Comparison of ENCODE assay signal across 27 mouse cellular contexts in the genomic region with DNA sequence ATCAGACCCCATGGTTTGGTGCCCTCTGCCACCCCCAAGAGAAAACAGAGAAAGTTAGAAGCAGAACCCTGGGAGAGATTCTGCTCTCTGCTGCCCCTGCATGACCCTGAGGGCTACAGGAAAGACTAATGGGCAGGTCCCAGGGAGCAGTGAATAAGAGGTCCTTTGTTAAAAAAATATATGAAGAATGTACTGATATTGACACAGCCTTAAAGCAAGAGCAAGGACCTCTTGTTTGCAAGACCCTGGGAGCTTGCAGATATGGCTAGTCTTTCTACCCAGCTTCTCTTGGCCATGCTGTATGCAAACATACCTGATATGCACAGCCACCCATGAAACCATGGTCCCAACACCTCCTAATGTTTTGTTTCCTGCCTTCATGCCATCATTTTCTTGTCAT.
A peak's percentile ranks its signal among the peaks of the same experiment; 100 is the strongest.
DNase-seq lines count a peak whose midpoint lies in the region; ATAC-seq and TF ChIP-seq lines count a peak whose summit lies in the region.
"Had no signal": no experiment of that assay in that cellular context is flagged by ENCODE, and none has a peak within 500 bp of the region (broad histone marks: within the 10 kb centered on the region; RNA-seq: fewer than 3 reads in every experiment).

No protein-coding gene starts in this region.

- TF ChIP-seq CTCF in lung, embryonic 14.5 days (IDR thresholded peaks at IDR 0.05; ENCODE audit: low read depth), result no peak
- no peak for TF ChIP-seq CTCF in stomach, postnatal 0 days (IDR thresholded peaks at IDR 0.05; ENCODE audit: low read depth)

- intact Hi-C loops in heart, postnatal 14 days (cut with DNase I), result no loop called here

- H3K4me1 ChIP-seq in lung, embryonic 14.5 days (ENCODE audit: insufficient read depth), result no peaks in the 10 kb centered on the region
- H3K4me1 ChIP-seq in limb, embryonic 10.5 days, result peaks cover 5% of the 10 kb centered on the region; the same call in 1 of the 2 replicates
- no peaks in the 10 kb centered on the region for H3K4me1 ChIP-seq in stomach, embryonic 15.5 days
- no peaks in the 10 kb centered on the region for H3K4me1 ChIP-seq in stomach, postnatal 0 days (replicated peaks; ENCODE audit: control insufficient read depth, insufficient read depth)
- H3K4me1 ChIP-seq: embryonic facial prominence, embryonic 13.5 days; embryonic facial prominence, embryonic 15.5 days; forebrain, embryonic 10.5 days; forebrain, embryonic 12.5 days had no signal

- H3K4me2 ChIP-seq in lung, embryonic 14.5 days, result no peak overlapping the region
- no peak overlapping the region for H3K4me2 ChIP-seq in stomach, embryonic 15.5 days
- H3K4me2 ChIP-seq in stomach, postnatal 0 days (replicated peaks; ENCODE audit: low read depth), result no peak overlapping the region
- H3K4me2 ChIP-seq: embryonic facial prominence, embryonic 13.5 days; embryonic facial prominence, embryonic 15.5 days; forebrain, embryonic 12.5 days had no signal

- ATAC-seq in lung, embryonic 14.5 days (ENCODE audit: insufficient read depth), result peak; percentile 54; the same call in 1 of the 2 replicates
- ATAC-seq in stomach, embryonic 15.5 days (ENCODE audit: insufficient read depth, low FRiP score, low read depth), result peak; percentile 66; the same call in 1 of the 2 replicates
- peak; percentile 60; the same call in 1 of the 2 replicates for ATAC-seq in stomach, postnatal 0 days (ENCODE audit: low FRiP score, low TSS enrichment)
- ATAC-seq: activated CD4-positive, CD25-positive, alpha-beta regulatory T cell, adult 4 months; CD4-positive, CD25-positive, alpha-beta regulatory T cell, adult 4 months; forebrain, embryonic 14.5 days; Patski had no signal

- H3K27me3 ChIP-seq in lung, embryonic 14.5 days (ENCODE audit: insufficient read depth, low read length), result no peaks in the 10 kb centered on the region
- H3K27me3 ChIP-seq in limb, embryonic 10.5 days (ENCODE audit: low read depth, poor library complexity, severe bottlenecking), result peaks cover 15% of the 10 kb centered on the region; the same call in 1 of the 2 replicates
- H3K27me3 ChIP-seq in stomach, embryonic 15.5 days (replicated peaks), result no peaks in the 10 kb centered on the region
- H3K27me3 ChIP-seq in stomach, postnatal 0 days (ENCODE audit: control insufficient read depth, insufficient read depth, low read length), result no peaks in the 10 kb centered on the region
- H3K27me3 ChIP-seq: embryonic facial prominence, embryonic 13.5 days; embryonic facial prominence, embryonic 15.5 days; forebrain, embryonic 12.5 days had no signal

- DNase-seq in lung, embryonic 14.5 days, result no peak
- no peak for DNase-seq in lung, postnatal 4 days
- DNase-seq in limb, embryonic 10.5 days (ENCODE audit: low spot score), result no peak
- DNase-seq in stomach, postnatal 0 days (ENCODE audit: low spot score), result no peak
- no peak for DNase-seq in neural tube, embryonic 10.5 days (ENCODE audit: extremely low spot score, low spot score)
- DNase-seq in heart, postnatal 14 days, result no peak
- DNase-seq: adrenal gland, adult 8-10 months; adrenal gland, postnatal 14 days; adrenal gland, postnatal 36 days; B cell, adult 2 months; cerebellum, adult 11-12 months; cerebellum, adult 2 months; cerebellum, adult 9-11 months; cerebellum, postnatal 14 days; cerebellum, postnatal 36 days; embryo, embryonic 11 days had no signal

- H3K27ac ChIP-seq in lung, embryonic 14.5 days (ENCODE audit: low read depth), result no peak overlapping the region
- H3K27ac ChIP-seq in limb, embryonic 10.5 days, result 0 out of 2 replicates have a peak overlapping the region, but pooled peaks have one; percentile 36
- no peak overlapping the region for H3K27ac ChIP-seq in stomach, embryonic 15.5 days
- no peak overlapping the region for H3K27ac ChIP-seq in stomach, postnatal 0 days (replicated peaks)
- H3K27ac ChIP-seq: embryonic facial prominence, embryonic 13.5 days; embryonic facial prominence, embryonic 15.5 days; forebrain, embryonic 10.5 days; forebrain, embryonic 12.5 days had no signal

- no peaks in the 10 kb centered on the region for H3K36me3 ChIP-seq in lung, embryonic 14.5 days (ENCODE audit: insufficient read depth)
- no peaks in the 10 kb centered on the region for H3K36me3 ChIP-seq in limb, embryonic 10.5 days
- no peaks in the 10 kb centered on the region for H3K36me3 ChIP-seq in stomach, embryonic 15.5 days
- H3K36me3 ChIP-seq in stomach, postnatal 0 days (ENCODE audit: control insufficient read depth, insufficient read depth, low read length), result no peaks in the 10 kb centered on the region
- H3K36me3 ChIP-seq: embryonic facial prominence, embryonic 13.5 days; embryonic facial prominence, embryonic 15.5 days; forebrain, embryonic 10.5 days; forebrain, embryonic 12.5 days; G1E had no signal

- H3K9me3 ChIP-seq in lung, embryonic 14.5 days (ENCODE audit: low read depth, low read length), result no peaks in the 10 kb centered on the region
- no peaks in the 10 kb centered on the region for H3K9me3 ChIP-seq in limb, embryonic 10.5 days (replicated peaks)
- H3K9me3 ChIP-seq in stomach, embryonic 15.5 days, result no peaks in the 10 kb centered on the region
- H3K9me3 ChIP-seq in stomach, postnatal 0 days (ENCODE audit: control insufficient read depth, low read length), result no peaks in the 10 kb centered on the region
- H3K9me3 ChIP-seq: embryonic facial prominence, embryonic 13.5 days; embryonic facial prominence, embryonic 15.5 days; forebrain, embryonic 10.5 days; forebrain, embryonic 12.5 days had no signal

- H3K9ac ChIP-seq in lung, embryonic 14.5 days, result no peak overlapping the region
- no peak overlapping the region for H3K9ac ChIP-seq in stomach, embryonic 15.5 days
- no peak overlapping the region for H3K9ac ChIP-seq in stomach, postnatal 0 days (ENCODE audit: low read length)
- H3K9ac ChIP-seq: embryonic facial prominence, embryonic 13.5 days; embryonic facial prominence, embryonic 15.5 days; forebrain, embryonic 12.5 days had no signal

- no peak overlapping the region for H3K4me3 ChIP-seq in lung, embryonic 14.5 days (ENCODE audit: low read depth, low read length)
- H3K4me3 ChIP-seq in limb, embryonic 10.5 days, result no peak overlapping the region
- no peak overlapping the region for H3K4me3 ChIP-seq in stomach, embryonic 15.5 days (replicated peaks)
- no peak overlapping the region for H3K4me3 ChIP-seq in stomach, postnatal 0 days (ENCODE audit: low read depth, low read length)
- H3K4me3 ChIP-seq: embryonic facial prominence, embryonic 13.5 days; embryonic facial prominence, embryonic 15.5 days; erythroblast, embryonic 14.5 days; forebrain, embryonic 10.5 days; forebrain, embryonic 12.5 days had no signal

- TF ChIP-seq EP300 in stomach, postnatal 0 days (optimal IDR thresholded peaks at IDR 0.05), result no peak
